Mouse (Mus musculus): ENCODE results near the gene Olfr1287.

Gene Olfr1287

DNA sequence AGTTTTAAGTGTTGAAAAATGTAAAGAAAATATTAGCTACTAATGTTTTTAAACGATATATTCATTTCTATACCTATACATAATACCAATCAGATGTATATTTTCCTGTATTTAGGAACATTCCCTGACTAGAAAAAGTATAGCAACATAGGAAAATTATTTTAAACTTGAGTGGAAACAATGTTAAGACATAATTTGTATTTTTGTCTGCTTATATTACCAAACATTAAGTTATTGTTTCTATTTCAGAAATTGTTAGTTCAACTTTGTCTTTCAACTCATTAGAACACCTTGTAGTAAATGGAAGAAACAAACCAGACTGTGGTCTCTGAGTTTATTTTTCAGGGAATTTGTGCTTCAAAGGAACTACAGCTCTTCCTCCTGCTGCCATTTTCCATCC is at the start of gene Olfr1287:
Gene Olfr1287, plus strand, starts transcription at position 301 of the 400 bp plus-strand sequence.
- no peak for DNase-seq

DNA sequence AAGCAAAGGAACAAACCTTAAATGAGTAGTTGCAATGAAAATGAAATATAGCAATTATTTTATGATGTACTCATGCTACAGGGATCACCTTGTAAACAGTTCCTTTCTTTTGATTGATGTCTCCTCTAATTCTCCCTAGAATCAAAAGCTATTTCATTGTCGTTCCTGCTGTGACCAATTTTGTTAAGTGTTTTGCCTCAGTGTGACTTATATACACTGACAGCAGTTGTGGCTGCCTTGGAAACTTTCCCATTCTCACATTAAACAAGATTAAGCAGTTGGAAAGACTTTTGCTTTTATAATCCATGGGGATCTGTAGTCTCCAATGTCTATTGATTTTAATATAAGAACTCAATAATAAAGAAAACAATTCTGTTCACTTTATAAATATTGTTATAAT is 26.0 kb upstream of the Olfr1287 start, which contains the start of gene Olfr1286:
Gene Olfr1286, minus strand, starts transcription at position 185 of the 400 bp plus-strand sequence.
- no peak for DNase-seq

DNA sequence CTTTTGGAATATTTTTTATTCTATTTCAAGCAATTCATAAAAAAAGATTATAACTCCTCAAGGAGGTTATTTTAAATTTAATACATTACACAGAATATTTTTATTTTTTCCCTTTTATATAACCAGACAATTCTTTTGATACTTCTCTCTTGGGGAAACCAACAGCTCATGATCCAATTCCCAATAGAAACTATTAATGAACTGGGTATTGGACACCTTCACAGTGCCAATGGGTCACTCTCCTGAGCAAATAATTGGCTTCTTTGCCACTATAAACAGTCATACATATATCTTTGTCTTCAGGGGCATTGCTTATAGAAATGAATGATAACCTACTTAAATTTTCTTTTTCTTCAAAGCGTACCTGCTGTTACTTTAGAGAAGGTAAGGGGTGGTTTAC is 24.9 kb downstream of the Olfr1287 start, which contains the start of gene Olfr1288:
Gene Olfr1288, plus strand, starts transcription at position 301 of the 400 bp plus-strand sequence.
- no peak for DNase-seq

DNA sequence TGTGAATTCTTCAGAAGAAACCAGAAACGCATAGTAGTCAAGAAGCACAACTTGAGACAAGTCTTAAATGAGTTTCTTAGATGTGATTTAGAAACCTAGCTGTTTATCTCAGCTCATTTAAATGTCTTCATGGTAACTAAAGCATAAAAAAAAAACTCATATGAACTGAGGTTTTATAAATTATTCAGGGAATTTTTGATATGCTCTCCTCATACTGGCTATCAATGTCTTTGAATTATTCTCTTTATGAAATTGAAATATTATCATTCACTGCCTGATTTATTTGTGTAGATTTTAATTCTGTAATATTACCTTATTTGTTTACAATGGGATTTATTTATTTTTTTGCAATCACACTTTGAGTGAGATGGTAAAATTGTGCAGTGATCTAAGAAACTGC is 31.6 kb downstream of the Olfr1287 start, which contains the start of gene Olfr1289:
Gene Olfr1289, plus strand, starts transcription at position 301 of the 400 bp plus-strand sequence.
- no peak for DNase-seq

DNA sequence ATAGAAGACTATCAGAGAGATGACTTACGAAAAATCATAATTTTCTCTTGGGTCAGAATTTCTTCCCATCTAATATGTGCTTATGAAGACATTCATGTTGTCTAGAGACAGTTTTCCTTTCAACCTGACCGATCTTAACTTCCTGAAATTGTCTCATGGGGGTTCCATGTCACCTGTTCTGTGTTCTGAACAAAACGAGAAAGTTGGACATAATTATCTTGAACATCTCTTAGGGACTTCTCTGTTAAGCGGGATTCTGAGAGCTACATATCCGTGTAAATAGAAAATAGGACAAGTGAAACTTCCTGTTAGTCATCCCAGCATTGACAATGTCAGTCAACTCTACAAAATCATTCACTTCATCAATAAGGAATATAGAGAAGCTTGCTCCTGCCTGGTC is 44.8 kb downstream of the Olfr1287 start, which contains the start of gene Olfr1290:
Gene Olfr1290, minus strand, starts transcription at position 101 of the 400 bp plus-strand sequence.
- no peak for DNase-seq

DNA sequence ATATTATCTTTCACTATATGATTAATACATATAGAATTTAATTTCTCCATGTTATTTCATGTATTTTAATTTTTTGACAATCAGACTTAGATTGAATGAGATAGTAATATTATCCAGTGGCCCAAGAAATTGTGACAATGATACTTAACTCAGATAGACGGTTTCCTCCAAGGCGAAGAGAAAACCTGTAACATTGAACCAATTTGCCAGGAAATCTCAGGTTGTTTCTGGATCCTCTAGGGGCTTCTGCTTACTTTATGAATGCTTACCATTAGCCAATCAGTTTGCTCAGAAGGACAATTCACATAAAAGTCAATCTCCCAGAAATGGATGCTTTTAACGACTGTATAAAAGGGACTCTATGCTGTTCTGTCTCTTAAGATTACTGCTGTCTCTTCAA is 47.9 kb downstream of the Olfr1287 start, which contains the start of gene Olfr1291-ps1:
Gene Olfr1291-ps1, plus strand, starts transcription at position 301 of the 400 bp plus-strand sequence.
- no peak for DNase-seq

All from right cerebral cortex, adult 18-20 months (tissue).